Mouse (Mus musculus): Measurements from ENCODE around the gene Tmem202.

DNA sequence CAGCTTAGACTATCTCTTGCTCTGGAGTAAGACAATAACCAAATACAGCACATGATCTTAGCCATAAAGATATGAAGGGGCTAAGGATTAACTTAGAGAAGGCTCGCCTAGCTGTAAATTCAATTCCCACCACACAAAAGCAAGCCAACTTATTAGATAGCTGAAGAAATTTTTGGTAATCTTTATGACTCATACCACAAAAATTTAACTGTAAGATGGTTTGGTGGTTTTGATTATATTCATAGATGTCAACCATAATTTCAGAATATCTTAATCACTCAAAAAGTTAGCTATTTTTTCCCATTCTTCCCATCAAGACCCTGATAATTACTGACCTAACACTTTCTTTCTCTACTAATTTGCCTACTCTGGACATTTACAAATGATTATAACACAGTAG is 70.2 kb downstream of the Tmem202 start:
- TF ChIP-seq CTCF (IDR thresholded peaks at IDR 0.05; ENCODE audit: control insufficient read depth, insufficient read depth, insufficient read length): no peak
- TF ChIP-seq USF1 (IDR thresholded peaks at IDR 0.05; ENCODE audit: low read depth): peak; percentile 68
- no peak for TF ChIP-seq MYOG (IDR thresholded peaks at IDR 0.05; ENCODE audit: control insufficient read depth, extremely low read depth, insufficient read length)
- TF ChIP-seq MYOD1 (IDR thresholded peaks at IDR 0.05; ENCODE audit: control insufficient read depth, insufficient read length, low read depth): no peak
- TF ChIP-seq MAX (IDR thresholded peaks at IDR 0.05): no peak
- TF ChIP-seq FOSL1 (IDR thresholded peaks at IDR 0.05; ENCODE audit: insufficient read depth, low read length, poor library complexity, severe bottlenecking): no peak
- no peak for TF ChIP-seq CEBPB (IDR thresholded peaks at IDR 0.05; ENCODE audit: low read depth)
